Mouse (Mus musculus): ENCODE data around the gene Eid1. TPM values are rescaled to one million over a fixed set of nuclear protein-coding genes. Genes with fewer than 3 reads are reported as not detected.
A peak's percentile ranks its signal among the peaks of the same experiment; 100 is the strongest.

Gene Eid1
- polyA plus RNA-seq, 1 experiment from 2014 or later, result 147 TPM

DNA sequence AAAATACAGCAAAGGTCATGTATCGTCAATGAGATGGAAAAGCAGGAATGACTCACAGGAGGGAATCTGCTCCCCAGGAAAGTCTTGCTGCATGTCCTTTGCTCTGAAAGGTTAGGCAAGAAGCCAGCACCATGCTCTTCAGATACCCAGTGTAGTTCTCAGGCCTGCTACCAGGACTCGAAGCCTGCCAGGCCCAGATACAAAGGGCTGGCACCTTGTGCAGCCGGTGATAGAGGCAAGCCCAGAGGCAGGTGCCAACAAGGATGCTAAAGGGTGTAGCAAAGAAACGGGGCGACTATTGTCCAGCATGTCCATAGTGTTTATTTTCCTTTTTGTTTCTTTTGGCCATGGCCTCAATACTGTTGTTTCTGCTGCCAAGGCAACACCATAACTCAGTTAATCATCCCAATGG lies 33.6 kb downstream of the Eid1 start:
- no peak overlapping the region for H3K27ac ChIP-seq
- no peak overlapping the region for H3K4me2 ChIP-seq
- H3K9me3 ChIP-seq, result no peaks in the 10 kb centered on the region
- no peaks in the 10 kb centered on the region for H3K27me3 ChIP-seq (replicated peaks)
- no peaks in the 10 kb centered on the region for H3K36me3 ChIP-seq
- H3K4me1 ChIP-seq, result no peaks in the 10 kb centered on the region
- no peak overlapping the region for H3K9ac ChIP-seq
- 71% methylated on average over 5 of the region's 5 CpGs for WGBS
- H3K4me3 ChIP-seq (replicated peaks), result no peak overlapping the region
- ATAC-seq (ENCODE audit: insufficient read depth, low FRiP score, low read depth), result no peak

DNA sequence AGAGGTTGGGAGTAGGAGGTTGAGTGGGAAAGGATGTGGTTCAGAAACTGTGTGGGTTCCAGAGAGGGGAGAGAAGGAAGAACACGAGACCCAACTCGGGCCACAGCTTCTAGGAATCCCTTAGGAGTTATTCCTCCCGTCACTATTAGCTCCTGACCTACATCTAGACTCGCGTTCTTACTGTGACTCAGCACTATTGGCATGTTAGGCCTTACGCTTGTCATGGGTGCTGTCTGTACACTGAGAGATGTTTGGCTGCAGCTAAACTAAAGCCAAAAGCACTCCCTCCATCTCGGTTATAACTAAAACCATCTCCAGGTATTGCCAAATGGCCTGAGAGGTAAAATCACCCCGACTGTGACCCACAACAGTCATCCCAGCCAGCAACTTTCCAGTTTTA lies 43.7 kb downstream of the Eid1 start:
- Histone ChIP-seq H3K27ac (no peak overlapping the region), H3K4me3 (replicated peaks) (no peak overlapping the region), H3K4me1 (no peaks in the 10 kb centered on the region), H3K4me2 (no peak overlapping the region), H3K9me3 (no peaks in the 10 kb centered on the region), H3K9ac (no peak overlapping the region), H3K36me3 (no peaks in the 10 kb centered on the region), H3K27me3 (replicated peaks) (peaks cover 6% of the 10 kb centered on the region; the same call in 1 of the 2 replicates)
- 81% methylated on average over 8 of the region's 8 CpGs for WGBS
- ATAC-seq (ENCODE audit: insufficient read depth, low FRiP score, low read depth), result no peak

DNA sequence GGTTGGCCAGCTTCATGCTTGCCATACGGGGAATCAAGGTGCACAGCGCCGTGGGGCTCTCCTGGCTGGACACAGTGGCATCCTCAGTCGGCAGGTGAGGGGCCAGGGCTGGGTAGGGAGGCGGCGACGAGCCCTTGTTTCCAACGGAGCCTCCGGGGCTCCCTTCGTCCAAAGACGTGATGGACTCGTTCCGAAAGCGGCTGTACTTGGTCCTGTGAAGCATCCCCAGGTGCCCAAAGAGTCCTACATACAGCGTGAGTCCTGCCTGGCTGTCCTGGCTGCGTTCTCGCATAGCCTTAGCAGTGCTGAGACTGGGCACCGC lies 50.2 kb downstream of the Eid1 start:
- WGBS, result 2% methylated on average over 18 of the region's 18 CpGs
- ATAC-seq (ENCODE audit: insufficient read depth, low FRiP score, low read depth), result peak; percentile 5; the same call in 1 of the 2 replicates
- H3K4me3 ChIP-seq (replicated peaks), result peak overlapping the region; percentile 47

DNA sequence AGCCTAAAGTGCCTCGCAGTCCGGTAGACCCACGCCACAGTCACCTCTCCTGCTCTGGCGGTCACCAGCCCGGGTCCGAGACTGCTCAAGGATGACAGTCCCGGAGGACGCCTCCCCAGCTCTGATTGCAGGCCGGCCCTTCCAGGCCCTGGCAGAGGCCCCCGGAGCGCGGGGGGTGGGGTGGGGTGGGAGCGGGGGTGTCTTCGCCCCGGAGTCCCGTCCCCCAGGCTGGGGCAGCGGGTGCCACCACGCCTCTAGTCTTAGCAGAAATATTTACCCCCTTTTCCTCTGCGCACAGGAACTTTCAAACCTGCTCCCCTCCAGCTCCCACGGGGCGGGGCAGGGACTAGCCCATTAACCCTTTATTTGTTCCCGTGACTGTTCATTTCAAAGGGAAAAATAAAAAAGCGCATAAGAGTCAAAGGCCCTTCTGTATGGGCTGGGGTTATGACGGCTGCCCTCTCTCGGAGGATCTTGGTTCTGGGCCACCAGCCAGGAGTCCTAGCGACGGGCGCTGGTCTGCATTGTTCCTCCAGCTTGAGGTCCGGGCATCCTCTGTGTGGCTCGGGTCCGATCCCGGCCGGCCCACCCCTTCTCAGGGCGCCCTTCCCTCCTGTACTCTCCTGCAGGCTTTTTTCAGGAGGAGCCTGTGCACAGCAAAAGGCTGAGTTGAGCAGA lies 50.7 kb downstream of the Eid1 start:
- Histone ChIP-seq H3K4me1 (peaks cover 13% of the 10 kb centered on the region), H3K36me3 (no peaks in the 10 kb centered on the region), H3K9me3 (no peaks in the 10 kb centered on the region), H3K4me2 (peak overlapping the region; percentile 98), H3K27ac (no peak overlapping the region), H3K9ac (peak overlapping the region; percentile 41; the same call in 1 of the 2 replicates), H3K4me3 (replicated peaks) (peak overlapping the region; percentile 47), H3K27me3 (replicated peaks) (peaks cover 23% of the 10 kb centered on the region)
- peak; percentile 65 for ATAC-seq (ENCODE audit: insufficient read depth, low FRiP score, low read depth)
- under 1% methylated on average over 34 of the region's 34 CpGs for WGBS

More for the DNA sequence above, 50.2 kb downstream of the Eid1 start:
- Histone ChIP-seq H3K27ac (no peak overlapping the region), H3K9me3 (no peaks in the 10 kb centered on the region), H3K9ac (peak overlapping the region; percentile 41; the same call in 1 of the 2 replicates), H3K4me2 (peak overlapping the region; percentile 98), H3K27me3 (replicated peaks) (peaks cover 23% of the 10 kb centered on the region), H3K36me3 (no peaks in the 10 kb centered on the region), H3K4me1 (peaks cover 13% of the 10 kb centered on the region)

DNA sequence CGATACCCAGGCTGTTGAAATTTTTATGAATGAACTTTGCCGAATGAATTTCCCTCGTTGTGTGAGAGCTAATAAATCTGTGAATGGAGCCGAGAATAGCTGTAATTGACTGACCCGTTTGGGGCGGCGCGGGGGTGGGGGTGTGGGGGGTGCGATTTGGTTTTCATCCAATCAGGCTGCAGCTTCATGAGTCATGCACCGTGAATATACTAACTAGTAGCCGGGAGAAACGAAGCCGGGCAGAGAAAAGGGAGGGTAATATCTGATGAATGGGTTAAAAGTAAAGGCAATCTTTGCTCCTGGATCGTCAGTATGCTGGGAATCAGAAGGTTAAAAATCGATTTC lies 51.2 kb downstream of the Eid1 start, which contains the start of gene Shc4:
Shc4 (minus strand) TSS at position 63 of the 345 bp plus-strand sequence.
- Histone ChIP-seq H3K9me3 (no peaks in the 10 kb centered on the region), H3K36me3 (no peaks in the 10 kb centered on the region), H3K27me3 (replicated peaks) (peaks cover 23% of the 10 kb centered on the region), H3K4me2 (peak within 1 kb of the TSS; percentile 98), H3K4me1 (peaks cover 13% of the 10 kb centered on the region), H3K27ac (no peak within 1 kb of the TSS), H3K4me3 (replicated peaks) (peak within 1 kb of the TSS; percentile 47), H3K9ac (peak within 1 kb of the TSS; percentile 41; the same call in 1 of the 2 replicates)
- WGBS, result under 1% methylated on average over 15 of the region's 15 CpGs
- peak; percentile 68 for ATAC-seq (ENCODE audit: insufficient read depth, low FRiP score, low read depth)

Other genes starting within 250 kb of the Eid1 start
- gene Gm9913, start 168.0 kb upstream of the Eid1 start, polyA plus RNA-seq (2015; fragmentation: Nextera tagmentation; extraction: Ambion mirVana), result 0.45 and 0.67 TPM in 2 replicates
- gene Fbn1, start 165.1 kb upstream of the Eid1 start, polyA plus RNA-seq (2015; fragmentation: Nextera tagmentation; extraction: Ambion mirVana), result 25.9 and 27.9 TPM in 2 replicates
- gene Cep152, start 48.0 kb upstream of the Eid1 start, polyA plus RNA-seq (2015; fragmentation: Nextera tagmentation; extraction: Ambion mirVana), result 5.2 TPM in 2 replicates
- gene Shc4, start 51.1 kb downstream of the Eid1 start, polyA plus RNA-seq (2015; fragmentation: Nextera tagmentation; extraction: Ambion mirVana), result 2.5 and 3.1 TPM in 2 replicates
- 14.7 and 17.0 TPM in 2 replicates for gene Secisbp2l, start 109.8 kb downstream of the Eid1 start, polyA plus RNA-seq (2015; fragmentation: Nextera tagmentation; extraction: Ambion mirVana)
- 42.1 and 49.5 TPM in 2 replicates for gene Galk2, start 186.0 kb downstream of the Eid1 start, polyA plus RNA-seq (2015; fragmentation: Nextera tagmentation; extraction: Ambion mirVana)
- 66.1 and 69.4 TPM in 2 replicates for gene Cops2, start 186.0 kb downstream of the Eid1 start, polyA plus RNA-seq (2015; fragmentation: Nextera tagmentation; extraction: Ambion mirVana)

Measured in stomach, embryonic 15.5 days (tissue).